Mouse (Mus musculus) embryonic facial prominence, embryonic 11.5 days (tissue): ENCODE results near the gene Phf3. TPM values are rescaled to one million over a fixed set of nuclear protein-coding genes. Genes with fewer than 3 reads are reported as not detected.

Experiments used
- ATAC-seq: fragments of 200-750 bp; cut with Nextera tagmentation; replicated peaks from 2 replicates; pipeline ENCODE4 v1.8.0; 2017; ENCODE audit warnings: low read depth; ENCODE audit not compliant: insufficient number of reproducible peaks, low FRiP score, low TSS enrichment
- DNase-seq: peaks from one replicate; pipeline ENCODE4 v3.0.0-alpha.2; 2015; ENCODE audit warnings: low spot score
- H3K27ac ChIP-seq: fragments of 300-500 bp; sonication (generic); replicated peaks from 2 replicates; pipeline ENCODE4 v1.5.1; 2014; ENCODE audit warnings: mild to moderate bottlenecking, low read depth, low read length, control low read depth
- H3K27me3 ChIP-seq: fragments of 300-500 bp; sonication (generic); 2 replicates; pipeline ENCODE4 v1.6.1; 2014; ENCODE audit warnings: mild to moderate bottlenecking, low read length, moderate library complexity, mixed read lengths; ENCODE audit not compliant: control insufficient read depth, insufficient read depth
- H3K36me3 ChIP-seq: fragments of 300-500 bp; sonication (generic); replicated peaks from 2 replicates; pipeline ENCODE4 v1.6.1; 2014; ENCODE audit warnings: low read depth, mild to moderate bottlenecking, low read length, moderate library complexity, mixed read lengths; ENCODE audit not compliant: control insufficient read depth, insufficient read depth
- H3K4me1 ChIP-seq: fragments of 300-500 bp; sonication (generic); 2 replicates; pipeline ENCODE4 v1.6.1; 2014; ENCODE audit warnings: low read length, mixed read lengths; ENCODE audit not compliant: control insufficient read depth, insufficient read depth
- H3K4me2 ChIP-seq: fragments of 300-500 bp; sonication (generic); 2 replicates; pipeline ENCODE4 v1.6.1; 2014; ENCODE audit warnings: low read depth, mild to moderate bottlenecking, control low read depth, low read length, moderate library complexity
- H3K4me3 ChIP-seq: fragments of 300-500 bp; sonication (generic); 2 replicates; pipeline ENCODE4 v1.5.1; 2014; ENCODE audit warnings: low read depth, low read length, control low read depth
- H3K9ac ChIP-seq: fragments of 300-500 bp; sonication (generic); replicated peaks from 2 replicates; pipeline ENCODE4 v1.6.1; 2014; ENCODE audit warnings: mild to moderate bottlenecking, control low read depth, low read length
- H3K9me3 ChIP-seq: fragments of 300-500 bp; sonication (generic); replicated peaks from 2 replicates; pipeline ENCODE4 v1.6.1; 2016; ENCODE audit warnings: mild to moderate bottlenecking, low read length, inconsistent platforms, mixed read lengths; ENCODE audit not compliant: control insufficient read depth
- WGBS: fragments of 180-500 bp; shearing (Covaris S2); extraction: QIAGEN DNeasy Blood & Tissue Kit; methylation state at CpG from one replicate; pipeline ENCODE4 v1.1.7; 2014; 5-methylcytosine and 5-hydroxymethylcytosine counted together
- polyA plus RNA-seq: library from polyadenylated mRNA; unstranded; fragments of >200 nt; fragmentation: Nextera tagmentation; extraction: Ambion mirVana; gene quantifications from 2 replicates; pipeline ENCODE4 v1.2.1, GENCODE M21; 2014

Gene Phf3
- polyA plus RNA-seq, 1 experiment from 2014 or later = 44.9 TPM

DNA sequence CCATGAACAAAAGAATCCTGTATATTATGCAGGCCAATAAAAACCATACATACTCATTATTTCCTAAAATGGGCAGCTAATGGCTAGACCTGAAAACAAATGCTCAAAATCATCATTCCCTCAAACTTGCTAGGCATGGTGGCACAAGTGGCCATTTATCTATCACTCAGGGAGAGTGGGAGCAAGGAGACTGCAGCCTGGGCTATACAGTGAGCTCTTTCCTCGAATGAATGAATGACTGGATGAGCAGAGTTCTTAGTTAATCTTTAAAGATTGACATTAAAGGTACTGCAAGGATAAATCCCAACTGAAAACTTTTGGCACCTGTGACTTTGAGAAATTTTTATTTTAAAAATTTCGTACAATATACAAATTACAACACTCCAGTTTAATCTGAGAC is 58.7 kb downstream of the Phf3 start:
- Histone ChIP-seq H3K4me2 (no peak overlapping the region), H3K9me3 (no peaks in the 10 kb centered on the region), H3K4me3 (no peak overlapping the region), H3K27me3 (no peaks in the 10 kb centered on the region), H3K27ac (no peak overlapping the region), H3K36me3 (no peaks in the 10 kb centered on the region; the same call in none of the 2 replicates), H3K4me1 (no peaks in the 10 kb centered on the region), H3K9ac (no peak overlapping the region)
- DNase-seq = no peak
- 89% methylated on average over 2 of the region's 2 CpGs for WGBS
- no peak for ATAC-seq

DNA sequence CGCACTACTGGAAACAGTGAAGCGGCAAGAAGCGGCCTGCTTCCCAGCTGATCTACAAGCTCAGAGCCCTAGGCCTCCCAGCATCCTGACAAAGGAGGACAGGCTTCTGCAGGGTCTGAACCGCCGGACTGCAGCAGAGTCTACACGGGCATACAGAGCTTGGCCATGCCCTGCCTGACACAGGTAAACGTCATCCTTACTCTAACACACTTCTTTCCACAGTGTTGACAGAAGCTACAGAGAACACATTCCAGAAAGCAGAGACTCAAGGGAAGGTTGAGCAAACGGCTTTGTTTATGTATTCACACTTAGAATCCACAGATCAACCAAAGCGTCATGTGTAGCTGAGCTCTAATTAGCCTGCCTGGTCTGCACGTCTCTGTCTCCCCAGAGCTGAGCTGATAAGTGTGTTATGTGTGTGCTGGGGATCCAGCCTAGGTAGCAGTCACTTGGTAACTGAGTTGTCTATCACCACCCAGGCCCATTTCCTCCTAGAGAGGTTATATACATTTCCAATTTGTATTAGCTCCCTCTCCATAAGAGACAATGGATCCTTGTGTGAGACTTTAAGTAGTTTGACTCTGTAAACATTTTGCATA is 65.5 kb downstream of the Phf3 start:
- Histone ChIP-seq H3K27ac (no peak overlapping the region), H3K4me3 (no peak overlapping the region), H3K4me2 (no peak overlapping the region), H3K9me3 (no peaks in the 10 kb centered on the region), H3K36me3 (peaks cover 10% of the 10 kb centered on the region), H3K9ac (no peak overlapping the region), H3K4me1 (no peaks in the 10 kb centered on the region), H3K27me3 (no peaks in the 10 kb centered on the region)
- 81% methylated on average over 10 of the region's 10 CpGs for WGBS
- ATAC-seq = no peak
- no peak for DNase-seq

DNA sequence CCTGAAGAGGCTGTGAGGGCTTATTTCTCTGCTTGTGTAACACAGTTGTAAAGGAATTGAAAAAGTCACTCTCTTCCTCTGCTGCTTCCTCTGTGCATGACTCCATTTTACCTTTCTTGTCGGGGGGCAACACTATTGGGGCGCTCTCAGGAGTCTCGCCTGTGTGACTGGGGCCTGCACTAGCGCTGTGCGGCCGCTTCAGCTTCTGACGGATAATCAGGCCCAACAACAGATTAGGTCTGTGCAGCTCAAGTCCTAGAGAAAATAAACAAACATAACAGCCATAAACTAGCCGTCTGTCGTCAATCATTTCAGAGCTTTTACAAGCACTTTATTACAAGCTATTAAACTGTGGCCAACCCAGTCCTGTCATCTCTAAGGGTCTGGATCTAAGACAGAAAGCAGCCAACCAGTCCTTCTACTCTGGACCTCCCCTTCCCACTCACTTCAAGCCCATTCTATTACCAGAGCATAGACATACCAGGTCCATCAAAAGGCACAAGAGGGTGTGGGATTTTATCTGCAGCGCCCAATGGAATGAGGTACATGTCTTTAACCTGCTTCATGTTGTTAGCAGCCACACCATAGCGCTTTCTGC is 67.9 kb downstream of the Phf3 start:
- Histone ChIP-seq H3K27me3 (no peaks in the 10 kb centered on the region), H3K4me2 (no peak overlapping the region), H3K36me3 (peaks cover 10% of the 10 kb centered on the region), H3K9me3 (no peaks in the 10 kb centered on the region), H3K4me3 (no peak overlapping the region), H3K9ac (no peak overlapping the region), H3K27ac (no peak overlapping the region), H3K4me1 (no peaks in the 10 kb centered on the region)
- ATAC-seq (no peak), DNase-seq (no peak)
- WGBS = 91% methylated on average over 11 of the region's 11 CpGs

DNA sequence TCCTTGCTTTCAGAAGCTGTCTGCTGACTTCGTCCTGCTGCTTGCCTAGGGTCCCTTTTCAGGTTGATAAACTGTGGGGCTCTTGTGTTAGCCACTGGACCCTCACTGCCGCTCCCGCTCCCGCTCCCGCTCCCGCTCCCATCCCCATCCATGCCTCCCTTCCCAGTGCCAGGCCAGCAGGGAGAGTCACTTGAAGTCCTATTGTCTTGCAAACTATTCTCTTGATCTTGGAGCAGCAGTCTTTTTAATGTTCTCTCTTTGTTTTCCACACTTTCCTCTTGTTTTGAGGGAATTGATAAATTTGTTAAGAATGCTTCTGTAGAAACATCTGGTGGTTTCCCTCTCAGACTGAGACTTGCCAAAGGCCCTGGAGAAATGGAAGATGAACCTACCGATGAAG is 68.8 kb downstream of the Phf3 start:
- H3K27me3 ChIP-seq = no peaks in the 10 kb centered on the region
- no peak overlapping the region for H3K27ac ChIP-seq
- H3K4me1 ChIP-seq = no peaks in the 10 kb centered on the region
- WGBS = 89% methylated on average over 7 of the region's 7 CpGs
- H3K36me3 ChIP-seq = peaks cover 10% of the 10 kb centered on the region
- H3K9ac ChIP-seq = no peak overlapping the region
- no peak overlapping the region for H3K4me2 ChIP-seq
- DNase-seq = no peak
- H3K9me3 ChIP-seq = no peaks in the 10 kb centered on the region
- no peak overlapping the region for H3K4me3 ChIP-seq
- no peak for ATAC-seq

DNA sequence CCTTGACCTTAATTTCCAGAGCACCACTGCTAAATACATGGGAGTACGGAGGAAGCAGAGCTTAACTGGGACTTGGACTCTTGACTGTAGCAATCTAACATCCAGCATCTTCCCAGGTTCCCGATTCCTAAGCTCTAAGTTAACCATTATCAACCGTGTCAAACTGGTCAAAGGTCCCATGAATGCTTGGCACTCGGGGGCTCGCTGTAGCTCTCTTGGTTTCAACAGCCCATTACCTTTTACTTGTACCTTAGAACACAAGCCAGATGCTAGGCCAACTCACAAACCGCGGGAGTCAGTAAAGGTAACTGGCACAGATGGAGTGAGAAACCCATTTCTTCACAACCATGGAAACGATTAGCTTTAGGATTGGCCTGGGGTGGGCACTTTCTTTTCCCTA is 71.8 kb downstream of the Phf3 start:
- Histone ChIP-seq H3K4me2 (no peak overlapping the region), H3K27ac (no peak overlapping the region), H3K27me3 (no peaks in the 10 kb centered on the region), H3K36me3 (peaks cover 10% of the 10 kb centered on the region), H3K4me1 (no peaks in the 10 kb centered on the region), H3K4me3 (no peak overlapping the region), H3K9me3 (no peaks in the 10 kb centered on the region), H3K9ac (no peak overlapping the region)
- ATAC-seq (no peak), DNase-seq (no peak)
- 94% methylated on average over 8 of the region's 8 CpGs for WGBS

DNA sequence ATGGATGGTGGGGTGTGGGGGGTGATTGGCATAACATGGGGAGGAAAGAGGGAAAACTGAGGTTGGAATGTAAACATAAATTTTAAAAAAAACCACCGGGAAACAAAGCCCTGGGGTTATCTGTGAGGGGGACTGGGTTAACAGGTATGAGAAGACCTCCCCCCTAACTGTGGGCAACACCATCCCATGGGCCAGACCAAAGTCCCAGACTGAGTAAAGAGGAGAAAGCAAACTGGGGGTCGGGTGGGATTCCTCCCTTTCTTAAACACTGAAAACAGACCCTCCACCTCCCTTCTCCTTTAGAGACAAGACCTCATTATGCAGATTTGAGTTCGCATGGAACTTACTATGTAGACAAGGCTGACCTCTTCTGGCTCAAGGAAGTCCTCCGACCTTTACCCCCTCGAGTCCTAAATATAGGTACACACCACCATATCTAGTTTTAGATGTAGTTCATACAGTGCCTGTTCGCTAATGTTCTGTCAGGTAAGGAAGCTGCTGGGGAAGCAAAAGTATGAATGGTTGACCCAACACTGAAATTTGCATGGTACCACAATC is 74.4 kb downstream of the Phf3 start:
- no peak overlapping the region for H3K9ac ChIP-seq
- WGBS = 84% methylated on average over 6 of the region's 6 CpGs
- H3K4me3 ChIP-seq = no peak overlapping the region
- H3K27me3 ChIP-seq = no peaks in the 10 kb centered on the region
- H3K9me3 ChIP-seq = no peaks in the 10 kb centered on the region
- H3K4me2 ChIP-seq = no peak overlapping the region
- H3K27ac ChIP-seq = no peak overlapping the region
- ATAC-seq = no peak
- no peaks in the 10 kb centered on the region for H3K4me1 ChIP-seq
- peaks cover 6% of the 10 kb centered on the region for H3K36me3 ChIP-seq
- no peak for DNase-seq

DNA sequence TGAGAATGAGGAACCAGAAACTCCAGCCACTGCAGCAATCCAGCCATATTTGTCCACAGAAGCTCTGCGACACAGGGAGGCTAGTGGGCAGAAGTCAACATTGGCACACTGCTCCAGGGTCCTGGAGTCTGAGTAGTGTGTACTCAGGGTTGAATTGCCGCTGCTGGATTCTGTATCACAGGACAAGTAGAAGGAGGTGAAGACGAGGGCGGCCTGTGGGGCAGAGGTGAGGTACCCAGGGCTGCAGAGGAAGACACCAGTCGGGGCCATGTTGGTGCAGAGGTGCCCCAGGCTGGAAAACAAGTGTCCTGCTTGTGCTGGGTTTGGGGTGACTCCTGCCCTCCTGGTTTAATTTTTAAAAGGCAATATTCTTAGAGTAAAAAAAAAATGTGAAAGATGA is 79.1 kb downstream of the Phf3 start:
- DNase-seq = no peak
- WGBS = 89% methylated on average over 5 of the region's 5 CpGs
- Histone ChIP-seq H3K4me1 (no peaks in the 10 kb centered on the region), H3K4me3 (no peak overlapping the region), H3K27ac (no peak overlapping the region), H3K9me3 (no peaks in the 10 kb centered on the region), H3K36me3 (no peaks in the 10 kb centered on the region), H3K27me3 (no peaks in the 10 kb centered on the region), H3K9ac (no peak overlapping the region), H3K4me2 (no peak overlapping the region)
- no peak for ATAC-seq

DNA sequence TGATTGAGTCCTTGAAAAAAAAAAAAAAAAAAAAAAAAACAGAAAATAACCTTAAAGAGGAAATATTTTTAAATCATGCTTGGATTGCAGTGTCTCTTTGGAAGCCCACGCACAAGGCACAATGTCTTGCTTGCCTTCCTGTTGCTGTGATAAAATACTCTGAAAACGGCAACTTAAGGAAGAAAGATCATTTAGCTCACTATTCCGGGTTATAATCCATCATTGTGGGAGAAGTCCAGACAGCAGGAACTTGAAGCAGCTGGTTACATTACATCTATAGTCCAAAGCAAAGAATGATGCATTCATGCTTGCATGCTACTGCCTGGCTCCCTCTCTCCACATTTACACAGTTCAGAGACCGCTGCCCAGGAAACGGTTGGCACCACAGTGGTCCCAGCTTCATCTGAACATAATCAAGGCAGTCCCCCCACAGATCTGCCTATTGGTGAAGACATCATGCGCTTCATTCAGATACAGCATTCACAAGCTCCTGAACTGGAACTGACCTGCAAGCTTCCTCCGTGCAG is 80.3 kb downstream of the Phf3 start:
- H3K9ac ChIP-seq = no peak overlapping the region
- H3K36me3 ChIP-seq = no peaks in the 10 kb centered on the region
- no peaks in the 10 kb centered on the region for H3K4me1 ChIP-seq
- 88% methylated on average over 7 of the region's 7 CpGs for WGBS
- H3K4me3 ChIP-seq = no peak overlapping the region
- H3K9me3 ChIP-seq = no peaks in the 10 kb centered on the region
- H3K4me2 ChIP-seq = no peak overlapping the region
- DNase-seq = no peak
- H3K27me3 ChIP-seq = no peaks in the 10 kb centered on the region
- H3K27ac ChIP-seq = no peak overlapping the region
- no peak for ATAC-seq
